Mouse (Mus musculus): Measurements from ENCODE around the gene Serf2. TPM values are rescaled to one million over a fixed set of nuclear protein-coding genes. Genes with fewer than 3 reads are reported as not detected.
A peak's percentile ranks its signal among the peaks of the same experiment; 100 is the strongest.
"Not testable (repeated sequence)": the region's sequence is repeated elsewhere in the genome, so short reads cannot be mapped to it uniquely, and the experiment has no call there.

The Serf2 gene
- polyA plus RNA-seq, 1 experiment from 2014 or later = 468 TPM

- H3K9ac ChIP-seq (ENCODE audit: low read length) = peak overlapping the region; percentile 95
- peak overlapping the region; percentile 74 for H3K4me2 ChIP-seq (ENCODE audit: low read depth)
- H3K4me3 ChIP-seq (ENCODE audit: low read depth, low read length) = peak overlapping the region; percentile 99
- WGBS = 3% methylated on average over 7 of the region's 7 CpGs
- peaks cover 2% of the 10 kb centered on the region; the same call in 1 of the 2 replicates for H3K4me1 ChIP-seq (ENCODE audit: control insufficient read depth, insufficient read depth, low read length)
- H3K9me3 ChIP-seq (ENCODE audit: control insufficient read depth, low read length) = no peaks in the 10 kb centered on the region
- no peak for ATAC-seq (ENCODE audit: insufficient read depth, low FRiP score, low TSS enrichment)
- DNase-seq (ENCODE audit: low spot score) = peak; percentile 16
- H3K27me3 ChIP-seq (ENCODE audit: control insufficient read depth, insufficient read depth, low read length) = no peaks in the 10 kb centered on the region
- H3K27ac ChIP-seq (ENCODE audit: low read depth, low read length) = peak overlapping the region; percentile 90
- H3K36me3 ChIP-seq (ENCODE audit: control insufficient read depth, insufficient read depth, low read length) = 0 out of 2 replicates have a peak, but pooled peaks cover 7% of the 10 kb centered on the region
Observed at GRCm38 (mm10) chr2:121450093-121450492, 1.1 kb downstream of the Serf2 start.

- Histone ChIP-seq H3K9ac (ENCODE audit: low read length) (no peak overlapping the region), H3K27ac (ENCODE audit: low read depth, low read length) (no peak overlapping the region), H3K27me3 (ENCODE audit: control insufficient read depth, insufficient read depth, low read length) (no peaks in the 10 kb centered on the region), H3K9me3 (ENCODE audit: control insufficient read depth, low read length) (no peaks in the 10 kb centered on the region), H3K4me1 (ENCODE audit: control insufficient read depth, insufficient read depth, low read length) (peaks cover 2% of the 10 kb centered on the region; the same call in 1 of the 2 replicates), H3K4me2 (ENCODE audit: low read depth) (no peak overlapping the region), H3K4me3 (ENCODE audit: low read depth, low read length) (no peak overlapping the region), H3K36me3 (ENCODE audit: control insufficient read depth, insufficient read depth, low read length) (0 out of 2 replicates have a peak, but pooled peaks cover 7% of the 10 kb centered on the region)
- 86% methylated on average over 4 of the region's 4 CpGs for WGBS
- DNase-seq (ENCODE audit: low spot score) (no peak), ATAC-seq (ENCODE audit: insufficient read depth, low FRiP score, low TSS enrichment) (no peak)
Observed at GRCm38 (mm10) chr2:121452361-121452760, 3.4 kb downstream of the Serf2 start.

- Histone ChIP-seq H3K4me1 (ENCODE audit: control insufficient read depth, insufficient read depth, low read length) (peaks cover 7% of the 10 kb centered on the region; the same call in 1 of the 2 replicates), H3K4me2 (ENCODE audit: low read depth) (no peak within 1 kb of the TSS), H3K4me3 (ENCODE audit: low read depth, low read length) (no peak within 1 kb of the TSS), H3K27ac (ENCODE audit: low read depth, low read length) (no peak within 1 kb of the TSS), H3K27me3 (ENCODE audit: control insufficient read depth, insufficient read depth, low read length) (no peaks in the 10 kb centered on the region), H3K9ac (ENCODE audit: low read length) (no peak within 1 kb of the TSS), H3K36me3 (ENCODE audit: control insufficient read depth, insufficient read depth, low read length) (0 out of 2 replicates have a peak, but pooled peaks cover 7% of the 10 kb centered on the region), H3K9me3 (ENCODE audit: control insufficient read depth, low read length) (no peaks in the 10 kb centered on the region)
- ATAC-seq (ENCODE audit: insufficient read depth, low FRiP score, low TSS enrichment) (no peak), DNase-seq (ENCODE audit: low spot score) (no peak)
- WGBS = 91% methylated on average over 4 of the region's 4 CpGs
Observed at GRCm38 (mm10) chr2:121452990-121453389, 4.0 kb downstream of the Serf2 start, which contains the start of gene Hypk. TSS of gene Hypk (plus strand) at chr2:121453290.

GRCm38 (mm10) chr2:121453917-121454316, 4.9 kb downstream of the Serf2 start:
- peaks cover 7% of the 10 kb centered on the region; the same call in 1 of the 2 replicates for H3K4me1 ChIP-seq (ENCODE audit: control insufficient read depth, insufficient read depth, low read length)
- no peak for DNase-seq (ENCODE audit: low spot score)
- H3K4me2 ChIP-seq (ENCODE audit: low read depth) = no peak overlapping the region
- H3K27ac ChIP-seq (ENCODE audit: low read depth, low read length) = no peak overlapping the region
- no peak overlapping the region for H3K4me3 ChIP-seq (ENCODE audit: low read depth, low read length)
- WGBS = 94% methylated on average over 6 of the region's 6 CpGs
- ATAC-seq (ENCODE audit: insufficient read depth, low FRiP score, low TSS enrichment) = no peak
- H3K9ac ChIP-seq (ENCODE audit: low read length) = no peak overlapping the region
- no peaks in the 10 kb centered on the region for H3K27me3 ChIP-seq (ENCODE audit: control insufficient read depth, insufficient read depth, low read length)
- H3K36me3 ChIP-seq (ENCODE audit: control insufficient read depth, insufficient read depth, low read length) = peaks cover 10% of the 10 kb centered on the region; the same call in 1 of the 2 replicates
- H3K9me3 ChIP-seq (ENCODE audit: control insufficient read depth, low read length) = no peaks in the 10 kb centered on the region

DNA sequence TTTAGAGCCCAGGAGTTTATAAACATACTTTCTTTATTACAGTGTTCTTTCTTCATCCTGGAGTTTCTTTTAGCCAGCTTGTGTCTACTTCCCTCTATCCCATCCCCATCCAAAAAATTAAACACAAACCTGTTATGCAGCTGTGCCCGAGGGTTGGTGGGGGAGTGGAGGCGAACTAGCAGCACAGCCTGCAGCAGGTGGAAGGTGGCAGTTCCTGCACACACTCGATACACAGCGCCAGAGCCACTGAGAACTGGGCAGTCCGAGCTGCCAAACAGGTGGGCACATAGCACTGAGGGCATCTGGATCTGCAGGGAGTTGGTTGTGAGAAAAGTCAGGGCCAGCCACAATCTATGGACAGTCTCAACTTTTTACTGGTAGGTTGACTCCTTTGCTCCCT, 6.5 kb downstream of the Serf2 start:
- H3K36me3 ChIP-seq (ENCODE audit: control insufficient read depth, insufficient read depth, low read length) = peaks cover 10% of the 10 kb centered on the region; the same call in 1 of the 2 replicates

GRCm38 (mm10) chr2:121456692-121457642, 8.0 kb downstream of the Serf2 start, which contains the start of gene Serinc4:
TSS of gene Serinc4 (minus strand) at chr2:121456781.
- peak; percentile 89 for DNase-seq (ENCODE audit: low spot score)
- H3K4me3 ChIP-seq (ENCODE audit: low read depth, low read length) = peak within 1 kb of the TSS; percentile 81
- WGBS = 5% methylated on average over 41 of the region's 41 CpGs
- H3K9me3 ChIP-seq (ENCODE audit: control insufficient read depth, low read length) = no peaks in the 10 kb centered on the region
- H3K27ac ChIP-seq (ENCODE audit: low read depth, low read length) = peak within 1 kb of the TSS; percentile 53; the same call in 1 of the 2 replicates
- H3K4me1 ChIP-seq (ENCODE audit: control insufficient read depth, insufficient read depth, low read length) = peaks cover 5% of the 10 kb centered on the region; the same call in 1 of the 2 replicates
- H3K27me3 ChIP-seq (ENCODE audit: control insufficient read depth, insufficient read depth, low read length) = no peaks in the 10 kb centered on the region
- H3K36me3 ChIP-seq (ENCODE audit: control insufficient read depth, insufficient read depth, low read length) = peaks cover 6% of the 10 kb centered on the region; the same call in 1 of the 2 replicates
- peak within 1 kb of the TSS; percentile 76 for H3K4me2 ChIP-seq (ENCODE audit: low read depth)
- ATAC-seq (ENCODE audit: insufficient read depth, low FRiP score, low TSS enrichment) = peak; percentile 80
- H3K9ac ChIP-seq (ENCODE audit: low read length) = peak within 1 kb of the TSS; percentile 78

More for the DNA sequence above, 6.5 kb downstream of the Serf2 start:
- Histone ChIP-seq H3K27me3 (ENCODE audit: control insufficient read depth, insufficient read depth, low read length) (no peaks in the 10 kb centered on the region), H3K9me3 (ENCODE audit: control insufficient read depth, low read length) (no peaks in the 10 kb centered on the region), H3K4me3 (ENCODE audit: low read depth, low read length) (no peak overlapping the region), H3K4me2 (ENCODE audit: low read depth) (no peak overlapping the region), H3K9ac (ENCODE audit: low read length) (no peak overlapping the region), H3K4me1 (ENCODE audit: control insufficient read depth, insufficient read depth, low read length) (peaks cover 7% of the 10 kb centered on the region; the same call in 1 of the 2 replicates), H3K27ac (ENCODE audit: low read depth, low read length) (no peak overlapping the region)
- DNase-seq (ENCODE audit: low spot score) = no peak
- WGBS = 79% methylated on average over 5 of the region's 5 CpGs
- no peak for ATAC-seq (ENCODE audit: insufficient read depth, low FRiP score, low TSS enrichment)

- H3K27ac ChIP-seq (ENCODE audit: low read depth, low read length) = no peak overlapping the region
- peaks cover 3% of the 10 kb centered on the region; the same call in 1 of the 2 replicates for H3K36me3 ChIP-seq (ENCODE audit: control insufficient read depth, insufficient read depth, low read length)
- 63% methylated on average over 2 of the region's 2 CpGs for WGBS
- H3K9me3 ChIP-seq (ENCODE audit: control insufficient read depth, low read length) = no peaks in the 10 kb centered on the region
- H3K9ac ChIP-seq (ENCODE audit: low read length) = no peak overlapping the region
- ATAC-seq (ENCODE audit: insufficient read depth, low FRiP score, low TSS enrichment) = no peak
- no peak for DNase-seq (ENCODE audit: low spot score)
- H3K4me2 ChIP-seq (ENCODE audit: low read depth) = no peak overlapping the region
- no peak overlapping the region for H3K4me3 ChIP-seq (ENCODE audit: low read depth, low read length)
- no peaks in the 10 kb centered on the region for H3K27me3 ChIP-seq (ENCODE audit: control insufficient read depth, insufficient read depth, low read length)
- H3K4me1 ChIP-seq (ENCODE audit: control insufficient read depth, insufficient read depth, low read length) = peaks cover 5% of the 10 kb centered on the region; the same call in 1 of the 2 replicates
Observed at GRCm38 (mm10) chr2:121460071-121460470, 11.1 kb downstream of the Serf2 start.

GRCm38 (mm10) chr2:121468982-121469381, 20.0 kb downstream of the Serf2 start:
- not testable (repeated sequence) for H3K4me2 ChIP-seq (ENCODE audit: low read depth); H3K4me3 ChIP-seq (ENCODE audit: low read depth, low read length); H3K9ac ChIP-seq (ENCODE audit: low read length); ATAC-seq (ENCODE audit: insufficient read depth, low FRiP score, low TSS enrichment); DNase-seq (ENCODE audit: low spot score); H3K9me3 ChIP-seq (ENCODE audit: control insufficient read depth, low read length); H3K36me3 ChIP-seq (ENCODE audit: control insufficient read depth, insufficient read depth, low read length); H3K27me3 ChIP-seq (ENCODE audit: control insufficient read depth, insufficient read depth, low read length); H3K27ac ChIP-seq (ENCODE audit: low read depth, low read length); H3K4me1 ChIP-seq (ENCODE audit: control insufficient read depth, insufficient read depth, low read length)
- no CpG with 5 or more reads among the region's 6 CpGs for WGBS
